8 mouse cellular contexts compared by ENCODE assay signal in genomic region chr12:108834786-108835185, GRCm38 (mm10). TPM values are rescaled to one million over a fixed set of nuclear protein-coding genes. Genes with fewer than 3 reads are reported as not detected.
DNase-seq lines count a peak whose midpoint lies in the region; ATAC-seq and TF ChIP-seq lines count a peak whose summit lies in the region.

No protein-coding gene starts in this region.

- no peak for DNase-seq in thymus, adult 2 months
- no peak for DNase-seq in thymus, postnatal 25 days
- no peak for DNase-seq in stomach, postnatal 0 days (ENCODE audit: low spot score)
- no peak for DNase-seq in adrenal gland, adult 2 months
- DNase-seq in left cerebral cortex, adult 18-20 months (ENCODE audit: low spot score in 2 of 2), result no peak

- 81% methylated on average over 5 of the region's 5 CpGs for WGBS in thymus, adult 2 months
- WGBS in liver, embryonic 15.5 days (ENCODE audit: insufficient replicate concordance), result 50% methylated on average over 5 of the region's 5 CpGs
- WGBS in stomach, postnatal 0 days, result 37% methylated on average over 5 of the region's 5 CpGs

- H3K4me2 ChIP-seq in liver, embryonic 15.5 days, result peak overlapping the region; percentile 99
- H3K4me2 ChIP-seq in stomach, postnatal 0 days (replicated peaks; ENCODE audit: low read depth), result peak overlapping the region; percentile 98

- no peak for TF ChIP-seq EP300 in stomach, postnatal 0 days (optimal IDR thresholded peaks at IDR 0.05)

- H3K27me3 ChIP-seq in erythroblast, embryonic 14.5 days (ENCODE audit: control insufficient read depth), result peaks cover 6% of the 10 kb centered on the region
- no peaks in the 10 kb centered on the region for H3K27me3 ChIP-seq in thymus, adult 2 months (ENCODE audit: control insufficient read depth, insufficient read depth, low read length)
- H3K27me3 ChIP-seq in liver, embryonic 15.5 days, result peaks cover 6% of the 10 kb centered on the region; the same call in 1 of the 2 replicates
- no peaks in the 10 kb centered on the region for H3K27me3 ChIP-seq in stomach, postnatal 0 days (ENCODE audit: control insufficient read depth, insufficient read depth, low read length)

- H3K9ac ChIP-seq in liver, embryonic 15.5 days, result peak overlapping the region; percentile 61
- H3K9ac ChIP-seq in stomach, postnatal 0 days (ENCODE audit: low read length), result peak overlapping the region; percentile 74; the same call in 1 of the 2 replicates

- H3K36me3 ChIP-seq in erythroblast, embryonic 14.5 days (ENCODE audit: control insufficient read depth), result peaks cover 3% of the 10 kb centered on the region
- H3K36me3 ChIP-seq in thymus, adult 2 months (ENCODE audit: control insufficient read depth, insufficient read depth, low read length), result no peaks in the 10 kb centered on the region
- no peaks in the 10 kb centered on the region for H3K36me3 ChIP-seq in liver, embryonic 15.5 days (replicated peaks)
- no peaks in the 10 kb centered on the region for H3K36me3 ChIP-seq in stomach, postnatal 0 days (ENCODE audit: control insufficient read depth, insufficient read depth, low read length)

- H3K4me1 ChIP-seq in erythroblast, embryonic 14.5 days (ENCODE audit: control insufficient read depth), result peaks cover 34% of the 10 kb centered on the region
- peaks cover 25% of the 10 kb centered on the region for H3K4me1 ChIP-seq in thymus, adult 2 months (replicated peaks; ENCODE audit: control insufficient read depth, insufficient read depth, low read length)
- H3K4me1 ChIP-seq in liver, embryonic 15.5 days (replicated peaks), result peaks cover 44% of the 10 kb centered on the region
- peaks cover 6% of the 10 kb centered on the region for H3K4me1 ChIP-seq in stomach, postnatal 0 days (replicated peaks; ENCODE audit: control insufficient read depth, insufficient read depth)

- peak overlapping the region; percentile 71 for H3K4me3 ChIP-seq in erythroblast, embryonic 14.5 days (replicated peaks)
- H3K4me3 ChIP-seq in thymus, adult 2 months (ENCODE audit: control insufficient read depth, insufficient read depth, low read length), result peak overlapping the region; percentile 76; the same call in 1 of the 2 replicates
- H3K4me3 ChIP-seq in liver, embryonic 15.5 days (replicated peaks), result peak overlapping the region; percentile 67
- peak overlapping the region; percentile 65 for H3K4me3 ChIP-seq in stomach, postnatal 0 days (ENCODE audit: low read depth, low read length)

- no peak for ATAC-seq in erythroblast, adult 5-6 weeks (replicated peaks; ENCODE audit: low FRiP score, poor library complexity, severe bottlenecking)
- no peak for ATAC-seq in liver, embryonic 15.5 days (ENCODE audit: insufficient read depth)
- no peak for ATAC-seq in stomach, postnatal 0 days (ENCODE audit: low FRiP score, low TSS enrichment)

- TF ChIP-seq CTCF in thymus, adult 2 months (IDR thresholded peaks at IDR 0.05; ENCODE audit: borderline replicate concordance, control insufficient read depth, extremely low read depth, insufficient read depth, low read length, poor library complexity), result no peak
- no peak for TF ChIP-seq CTCF in stomach, postnatal 0 days (IDR thresholded peaks at IDR 0.05; ENCODE audit: low read depth)

- H3K27ac ChIP-seq in thymus, adult 2 months (ENCODE audit: control insufficient read depth, insufficient read depth, low read length), result no peak overlapping the region
- no peak overlapping the region for H3K27ac ChIP-seq in liver, embryonic 15.5 days (replicated peaks)
- no peak overlapping the region for H3K27ac ChIP-seq in stomach, postnatal 0 days (replicated peaks)

- no peaks in the 10 kb centered on the region for H3K9me3 ChIP-seq in erythroblast, embryonic 14.5 days (ENCODE audit: control insufficient read depth, low read length)
- no peaks in the 10 kb centered on the region for H3K9me3 ChIP-seq in liver, embryonic 15.5 days (replicated peaks)
- no peaks in the 10 kb centered on the region for H3K9me3 ChIP-seq in stomach, postnatal 0 days (ENCODE audit: control insufficient read depth, low read length)

- TF ChIP-seq POLR2A in thymus, adult 2 months (IDR thresholded peaks at IDR 0.05; ENCODE audit: control insufficient read depth, extremely low read depth, insufficient read depth, low read length, poor library complexity), result no peak

RNA-seq across cellular contexts. Expression of gene Slc25a29, which starts 0.9 kb away (rescaled TPM):
- 0.02 TPM in 1 of 2 replicates, not detected in the other for polyA plus RNA-seq in erythroblast, embryonic 14.5 days (2012)
- total RNA-seq in erythroblast, adult 5-6 weeks (2015; ENCODE audit: low replicate concordance), result 0.84 and 1.7 TPM in 2 replicates
- not detected in 2 replicates for total RNA-seq in erythroblast, adult 5-6 weeks (2017; ENCODE audit: low replicate concordance)
- 20.4 and 24.4 TPM in 2 replicates for polyA plus RNA-seq in thymus, adult 2 months (2012; rRNA removed)
- polyA plus RNA-seq in liver, embryonic 15.5 days (2015; fragmentation: Nextera tagmentation; extraction: Ambion mirVana), result 1.3 and 1.4 TPM in 2 replicates
- 3.7 and 3.8 TPM in 2 replicates for polyA plus RNA-seq in stomach, postnatal 0 days (2015; fragmentation: Nextera tagmentation; extraction: Ambion mirVana)
- total RNA-seq in adrenal gland, adult 2 months (2021), result 10 to 100 TPM; 14.0 to 17.7 TPM
- 93.3 and 111 TPM in 2 replicates for polyA plus RNA-seq in adrenal gland, adult 2 months (2012; rRNA removed)
- 10 to 100 TPM; 14.3 to 15.3 TPM for total RNA-seq in left cerebral cortex, adult 18-20 months (2021)

RNA-seq across cellular contexts. Expression of gene Slc25a47, which starts 1.1 kb away (rescaled TPM):
- 0.19 and 0.22 TPM in 2 replicates for polyA plus RNA-seq in erythroblast, embryonic 14.5 days (2012)
- total RNA-seq in erythroblast, adult 5-6 weeks (2015; ENCODE audit: low replicate concordance), result 9.0 TPM in 1 of 2 replicates, not detected in the other
- 2.0 and 2.8 TPM in 2 replicates for total RNA-seq in erythroblast, adult 5-6 weeks (2017; ENCODE audit: low replicate concordance)
- 26.1 and 28.2 TPM in 2 replicates for polyA plus RNA-seq in thymus, adult 2 months (2012; rRNA removed)
- polyA plus RNA-seq in liver, embryonic 15.5 days (2015; fragmentation: Nextera tagmentation; extraction: Ambion mirVana), result 13.2 and 23.3 TPM in 2 replicates
- polyA plus RNA-seq in stomach, postnatal 0 days (2015; fragmentation: Nextera tagmentation; extraction: Ambion mirVana), result 4.3 and 5.6 TPM in 2 replicates
- total RNA-seq in adrenal gland, adult 2 months (2021), result 10 to 100 TPM in 1 of 2 experiments, 1 to 10 TPM in 1; 8.4 to 12.2 TPM
- polyA plus RNA-seq in adrenal gland, adult 2 months (2012; rRNA removed), result 16.6 TPM in 2 replicates
- 1 to 10 TPM; 8.6 to 9.1 TPM for total RNA-seq in left cerebral cortex, adult 18-20 months (2021)

RNA-seq across cellular contexts. Expression of gene Yy1, which starts 42.0 kb away (rescaled TPM):
- polyA plus RNA-seq in erythroblast, embryonic 14.5 days (2012), result 3.0 and 3.3 TPM in 2 replicates
- total RNA-seq in erythroblast, adult 5-6 weeks (2015; ENCODE audit: low replicate concordance), result 15.8 and 29.5 TPM in 2 replicates
- total RNA-seq in erythroblast, adult 5-6 weeks (2017; ENCODE audit: low replicate concordance), result 31.0 and 43.9 TPM in 2 replicates
- 37.8 and 48.3 TPM in 2 replicates for polyA plus RNA-seq in thymus, adult 2 months (2012; rRNA removed)
- 7.6 and 8.8 TPM in 2 replicates for polyA plus RNA-seq in liver, embryonic 15.5 days (2015; fragmentation: Nextera tagmentation; extraction: Ambion mirVana)
- 9.6 and 9.9 TPM in 2 replicates for polyA plus RNA-seq in stomach, postnatal 0 days (2015; fragmentation: Nextera tagmentation; extraction: Ambion mirVana)
- 100 to 1,000 TPM in 1 of 2 experiments, 10 to 100 TPM in 1; 56.2 to 102 TPM for total RNA-seq in adrenal gland, adult 2 months (2021)
- 22.5 and 27.8 TPM in 2 replicates for polyA plus RNA-seq in adrenal gland, adult 2 months (2012; rRNA removed)
- total RNA-seq in left cerebral cortex, adult 18-20 months (2021), result 10 to 100 TPM; 47.6 to 48.6 TPM

RNA-seq across cellular contexts. Expression of gene Wdr25, which starts 58.6 kb away (rescaled TPM):
- polyA plus RNA-seq in erythroblast, embryonic 14.5 days (2012), result 0.57 and 0.76 TPM in 2 replicates
- total RNA-seq in erythroblast, adult 5-6 weeks (2015; ENCODE audit: low replicate concordance), result not detected in 2 replicates
- total RNA-seq in erythroblast, adult 5-6 weeks (2017; ENCODE audit: low replicate concordance), result 1.4 and 6.4 TPM in 2 replicates
- 12.4 and 13.7 TPM in 2 replicates for polyA plus RNA-seq in thymus, adult 2 months (2012; rRNA removed)
- polyA plus RNA-seq in liver, embryonic 15.5 days (2015; fragmentation: Nextera tagmentation; extraction: Ambion mirVana), result 2.2 and 2.4 TPM in 2 replicates
- 3.2 and 3.9 TPM in 2 replicates for polyA plus RNA-seq in stomach, postnatal 0 days (2015; fragmentation: Nextera tagmentation; extraction: Ambion mirVana)
- 10 to 100 TPM in 1 of 2 experiments, 1 to 10 TPM in 1; 6.7 to 12.0 TPM for total RNA-seq in adrenal gland, adult 2 months (2021)
- 6.5 and 8.3 TPM in 2 replicates for polyA plus RNA-seq in adrenal gland, adult 2 months (2012; rRNA removed)
- total RNA-seq in left cerebral cortex, adult 18-20 months (2021), result 10 to 100 TPM; 11.0 to 12.4 TPM

RNA-seq across cellular contexts. Expression of gene Wars, which starts 59.2 kb away (rescaled TPM):
- polyA plus RNA-seq in erythroblast, embryonic 14.5 days (2012), result 1.4 and 2.1 TPM in 2 replicates
- total RNA-seq in erythroblast, adult 5-6 weeks (2015; ENCODE audit: low replicate concordance), result 8.2 and 9.4 TPM in 2 replicates
- total RNA-seq in erythroblast, adult 5-6 weeks (2017; ENCODE audit: low replicate concordance), result 8.2 and 8.9 TPM in 2 replicates
- 71.3 and 72.3 TPM in 2 replicates for polyA plus RNA-seq in thymus, adult 2 months (2012; rRNA removed)
- polyA plus RNA-seq in liver, embryonic 15.5 days (2015; fragmentation: Nextera tagmentation; extraction: Ambion mirVana), result 25.6 and 25.9 TPM in 2 replicates
- 70.7 and 76.0 TPM in 2 replicates for polyA plus RNA-seq in stomach, postnatal 0 days (2015; fragmentation: Nextera tagmentation; extraction: Ambion mirVana)
- total RNA-seq in adrenal gland, adult 2 months (2021), result 10 to 100 TPM; 53.2 to 66.3 TPM
- 56.3 and 61.5 TPM in 2 replicates for polyA plus RNA-seq in adrenal gland, adult 2 months (2012; rRNA removed)
- 10 to 100 TPM; 88.5 to 95.1 TPM for total RNA-seq in left cerebral cortex, adult 18-20 months (2021)
